Mouse (Mus musculus) kidney, adult 2 months (tissue): ENCODE data around the gene Ahsa2.

Experiments
- CTCF ChIP-seq: fragments of 200-500 bp; conservative IDR thresholded peaks from 2 replicates; pipeline ENCODE4 v1.5.1; 2011; ENCODE audit warnings: low read depth, mild to moderate bottlenecking, control low read depth, low read length, moderate library complexity, mixed read lengths; ENCODE audit not compliant: insufficient read depth, insufficient read length
- POLR2A ChIP-seq: fragments of 200-500 bp; IDR thresholded peaks from one replicate; pipeline ENCODE4 v1.6.1; 2011; ENCODE audit warnings: low read depth, low read length, control low read depth

DNA sequence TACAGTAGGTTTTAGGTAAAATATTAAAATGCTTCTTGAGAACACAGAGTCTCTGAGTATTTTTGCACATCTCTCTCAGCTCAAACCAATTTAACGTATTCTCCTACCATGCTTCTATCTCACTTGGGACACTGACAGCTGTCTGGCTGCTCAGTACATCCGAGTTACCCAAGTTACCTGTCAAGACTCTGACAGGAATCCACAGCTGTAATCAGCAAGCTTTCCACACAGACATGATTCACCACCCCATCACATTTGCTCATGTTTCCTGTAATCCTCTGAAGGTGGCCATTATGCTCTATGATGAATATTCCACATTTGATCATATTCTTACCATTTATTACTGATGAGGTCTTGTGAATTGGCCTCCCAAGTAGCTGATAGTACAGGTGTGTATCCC, 17.5 kb upstream of the Ahsa2 start:
- TF ChIP-seq POLR2A (no peak), CTCF (no peak)
